Mouse (Mus musculus) T-helper 1 cell (primary cell): Measurements from ENCODE around the gene Pus10.

Experiments used
- in situ Hi-C: fragments of 300-600 bp; cut with MboI, MseI; formaldehyde crosslinking; loops from one replicate; pipeline ENCODE4 v1.15.1; 2025; ENCODE audit warnings: high pct_unique_total_duplicates

Gene Pus10

DNA sequence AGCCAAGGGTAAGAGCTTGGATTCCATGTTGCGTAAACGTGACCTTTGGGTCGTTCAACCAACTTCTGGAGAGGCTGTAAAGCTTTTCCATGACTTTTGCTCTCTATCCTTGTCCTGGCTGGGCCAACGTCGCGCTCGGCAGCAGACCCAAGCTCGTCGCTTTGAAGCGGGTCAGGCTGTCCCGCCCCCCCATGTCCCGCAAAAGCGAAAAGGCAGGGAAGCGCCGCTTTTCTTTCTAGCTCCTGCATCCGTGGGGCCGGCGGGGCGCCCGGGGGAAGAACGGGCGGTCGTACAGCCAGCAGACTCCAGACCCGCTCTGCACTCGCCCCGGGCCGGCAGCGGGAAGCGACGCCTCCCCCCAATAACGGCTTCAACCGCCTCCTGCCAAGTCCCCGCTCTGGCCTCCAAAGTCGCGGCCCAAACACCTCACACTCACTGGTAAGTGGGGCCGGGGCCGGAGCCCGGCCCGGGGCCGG is at the start of gene Pus10:
TSS of gene Pus10 (plus strand) at position 364 of the 476 bp plus-strand sequence.
- in situ Hi-C loops: no loop called here

DNA sequence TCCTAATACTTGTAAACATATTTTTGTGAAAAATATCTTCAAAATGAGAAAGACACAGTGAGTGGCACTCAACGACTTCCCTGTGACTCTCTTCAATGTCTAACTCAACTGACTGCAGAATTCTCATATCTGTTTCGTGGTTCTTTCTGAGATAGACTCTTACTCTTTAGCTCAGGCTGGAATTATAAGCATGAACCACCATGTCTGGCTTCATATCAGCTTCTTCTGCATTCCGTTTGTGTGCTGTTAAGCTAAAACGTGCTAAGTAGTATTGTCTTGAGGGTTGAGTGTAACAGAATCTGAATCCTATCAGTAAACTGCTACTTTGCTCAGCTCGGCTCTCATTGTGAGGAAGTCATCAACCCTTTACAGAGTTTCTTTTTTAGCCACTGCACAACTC is 46.5 kb upstream of the Pus10 start:
- in situ Hi-C loops: no loop called here

DNA sequence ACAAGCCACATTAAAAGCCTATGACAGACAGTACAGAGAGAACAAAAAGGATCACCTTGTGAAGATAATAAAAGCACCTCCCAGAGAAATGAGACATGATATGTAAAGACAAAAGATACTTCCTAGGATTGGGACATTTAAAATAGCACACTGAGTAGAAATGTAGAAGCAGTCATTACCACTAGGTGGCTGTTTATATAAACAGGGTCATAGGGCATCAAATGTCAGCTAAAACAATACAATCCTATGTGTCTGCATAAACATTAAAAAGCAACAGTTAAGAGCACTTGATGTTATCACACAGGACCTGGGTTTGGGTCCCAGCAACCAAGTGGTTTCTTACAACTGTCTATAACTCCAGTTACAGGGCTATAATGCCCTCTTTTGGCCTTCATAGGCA is 34.8 kb upstream of the Pus10 start:
- in situ Hi-C loops: no loop called here

DNA sequence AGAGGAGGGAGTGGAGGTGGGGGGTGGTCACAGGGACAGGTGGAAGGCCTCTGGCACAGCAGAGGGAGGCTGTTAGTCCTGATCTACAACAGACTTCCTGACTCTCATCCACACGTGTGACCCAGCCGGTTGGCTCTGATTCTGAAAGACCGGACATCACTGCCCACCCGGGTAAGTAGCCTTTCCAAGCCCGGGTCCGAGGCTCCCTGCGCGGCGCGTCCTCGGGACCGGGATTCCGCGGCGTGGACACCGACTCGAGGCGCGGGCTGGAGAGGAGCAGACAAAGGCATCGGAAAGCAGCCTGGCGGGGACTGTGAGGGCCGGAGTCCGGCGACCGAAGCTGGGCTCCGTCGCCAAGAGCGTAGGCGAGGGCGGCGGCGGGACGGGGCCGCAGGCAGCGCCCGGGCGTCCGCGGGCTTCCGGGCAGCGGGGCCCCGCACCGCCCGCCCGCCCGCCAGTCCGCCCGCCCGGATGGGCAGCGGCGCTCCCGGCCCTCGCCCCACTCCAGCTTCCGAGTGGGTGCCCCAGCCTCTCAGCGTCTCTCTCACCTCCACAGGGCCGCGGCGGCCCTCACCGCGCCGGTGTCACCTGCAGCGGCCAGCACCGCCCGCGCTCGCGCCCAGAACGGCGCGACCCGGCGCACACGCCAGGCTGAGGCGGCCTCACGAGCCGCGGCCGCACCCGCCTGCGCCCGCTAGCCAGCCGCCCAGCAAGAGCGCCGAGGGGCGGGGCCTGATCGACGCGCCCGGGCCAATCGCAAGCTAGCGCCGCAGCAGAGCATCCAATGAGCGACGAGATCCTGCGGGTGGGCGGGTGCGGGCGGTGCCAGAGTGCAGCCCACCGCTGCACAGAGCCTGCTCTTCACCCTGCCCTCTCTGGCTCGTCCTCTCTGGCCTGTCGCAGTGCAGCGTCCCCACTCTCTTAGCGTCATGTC is 32.3 kb upstream of the Pus10 start, which contains the start of gene 0610010F05Rik:
TSS of gene 0610010F05Rik (minus strand) at position 695 of the 934 bp plus-strand sequence.
- in situ Hi-C loops: no loop called here

DNA sequence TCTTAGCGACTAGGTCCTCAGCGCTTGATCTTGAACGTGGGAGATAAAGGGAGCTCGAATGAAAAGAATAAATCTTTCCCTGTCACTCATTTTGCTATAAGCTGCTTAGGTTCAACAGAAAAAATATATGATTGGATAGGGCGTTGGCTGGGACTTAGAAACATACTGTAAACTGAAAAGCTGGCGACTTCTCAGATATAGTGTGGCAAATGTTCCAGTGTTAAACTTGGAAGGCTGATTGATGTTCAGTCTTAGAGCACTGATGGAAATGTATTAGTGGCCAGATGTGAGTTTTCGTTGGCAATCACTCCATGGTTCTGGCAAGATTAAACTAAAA is 31.6 kb upstream of the Pus10 start:
- in situ Hi-C loops: no loop called here

DNA sequence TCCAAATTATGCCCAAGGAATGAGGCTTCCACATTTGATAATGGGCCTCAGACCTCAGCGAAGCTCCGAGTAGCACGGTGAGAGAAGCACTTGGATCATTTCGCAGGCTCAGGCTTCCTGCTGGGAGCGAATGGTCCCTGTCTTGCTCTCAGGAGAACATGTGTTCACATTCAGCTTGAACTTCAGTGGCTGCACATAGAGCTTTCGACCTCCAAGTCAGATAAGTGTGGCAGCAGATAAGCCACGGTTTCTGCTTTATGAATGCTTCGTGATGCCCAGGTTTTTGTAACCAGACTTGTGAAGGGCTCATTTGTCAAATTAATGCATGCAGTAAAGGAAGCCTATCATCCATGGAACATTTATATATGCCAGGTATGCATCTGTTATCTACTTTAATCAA is 30.9 kb upstream of the Pus10 start:
- in situ Hi-C loops: no loop called here

DNA sequence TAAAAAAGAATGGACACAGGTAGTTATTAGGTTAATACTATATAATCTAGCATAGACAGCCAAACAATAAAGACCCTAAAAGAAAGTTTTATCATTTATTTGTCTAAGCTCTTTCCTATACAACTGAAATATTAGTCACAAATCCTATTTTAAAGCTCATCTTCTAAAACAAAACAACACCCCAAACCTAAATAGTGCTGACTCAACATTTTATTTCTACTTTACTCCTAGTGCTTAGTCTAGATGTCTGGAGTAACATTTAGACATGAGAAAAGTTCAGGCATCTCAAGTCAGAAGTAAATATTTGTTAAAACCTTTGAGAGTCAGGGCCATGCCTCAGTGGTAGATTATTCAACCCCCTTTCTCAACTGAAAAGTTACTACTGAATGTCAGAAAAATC is 18.0 kb upstream of the Pus10 start:
- in situ Hi-C loops: no loop called here

DNA sequence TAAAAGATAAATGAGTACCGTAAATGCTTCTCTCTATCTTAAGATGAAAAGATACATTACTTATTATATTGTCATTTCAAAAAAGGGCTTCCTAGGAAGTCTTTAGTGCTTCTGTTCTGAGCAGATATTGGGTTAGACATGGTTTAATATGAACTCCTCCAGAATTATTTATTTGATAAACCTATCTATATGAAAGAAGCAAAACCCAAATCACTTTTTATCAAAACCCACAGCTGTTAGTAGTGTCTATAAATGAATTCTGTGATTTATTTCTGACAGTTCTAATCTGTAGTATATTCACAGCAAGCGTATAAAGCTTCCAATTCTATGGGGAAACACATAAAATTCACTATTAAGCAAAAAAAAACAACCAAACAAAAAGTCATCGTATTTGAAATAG is 17.6 kb upstream of the Pus10 start:
- in situ Hi-C loops: no loop called here

DNA sequence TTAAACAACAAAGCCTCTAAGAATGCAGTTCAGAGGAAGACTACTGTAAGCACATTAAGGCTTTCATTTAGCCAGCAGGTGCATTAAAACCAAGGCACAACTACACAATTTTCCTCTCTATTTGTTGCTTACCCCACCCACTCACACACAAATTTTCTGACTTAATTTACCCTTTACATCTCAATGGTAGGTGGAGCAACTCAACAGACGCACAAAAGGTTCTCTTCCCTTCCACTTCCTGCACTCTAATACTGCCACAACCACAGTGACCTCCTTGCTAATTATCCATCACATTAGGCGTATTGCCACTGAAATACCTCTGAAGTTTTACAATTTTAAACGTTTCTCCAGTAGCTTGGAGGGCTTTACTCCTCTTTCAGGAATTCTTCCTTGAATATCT is 11.8 kb upstream of the Pus10 start:
- in situ Hi-C loops: no loop called here

DNA sequence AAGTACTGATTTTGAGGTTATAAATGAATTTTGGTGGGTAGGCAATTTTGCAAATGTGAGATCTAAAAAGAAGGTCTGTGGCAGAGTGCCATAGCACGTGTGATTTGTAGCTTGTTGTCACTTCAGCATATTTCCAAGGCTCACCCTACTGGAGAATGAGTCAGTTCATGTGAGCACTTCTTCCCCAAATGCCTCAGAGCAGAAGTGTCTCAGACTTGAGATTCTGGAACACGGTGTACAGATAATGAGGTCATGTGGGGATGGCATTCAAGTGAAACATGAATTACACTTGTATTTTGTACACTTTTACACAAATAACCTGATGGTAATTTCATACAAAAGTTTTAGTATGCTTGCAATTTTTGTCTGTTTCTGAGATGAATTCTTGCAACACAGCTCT is 7.7 kb upstream of the Pus10 start:
- in situ Hi-C loops: no loop called here

DNA sequence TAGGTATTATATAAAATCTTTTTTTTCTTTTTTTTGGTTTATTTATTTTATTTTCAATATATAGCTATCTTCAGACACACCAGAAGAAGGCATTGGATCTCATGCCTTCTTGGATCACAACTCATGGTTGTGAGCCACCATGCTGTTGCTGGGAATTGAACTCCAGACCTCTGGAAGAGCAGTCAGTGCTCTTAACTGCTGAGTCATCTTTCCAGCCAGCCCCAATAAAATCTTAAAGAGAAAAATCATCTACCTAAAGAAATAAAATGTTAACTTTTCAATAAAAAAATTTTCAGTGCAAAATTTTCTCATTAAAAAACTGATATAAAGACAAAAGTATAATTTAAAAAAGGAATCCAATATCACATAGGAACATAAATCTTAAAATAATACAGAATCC is 1.2 kb upstream of the Pus10 start:
- in situ Hi-C loops: no loop called here

DNA sequence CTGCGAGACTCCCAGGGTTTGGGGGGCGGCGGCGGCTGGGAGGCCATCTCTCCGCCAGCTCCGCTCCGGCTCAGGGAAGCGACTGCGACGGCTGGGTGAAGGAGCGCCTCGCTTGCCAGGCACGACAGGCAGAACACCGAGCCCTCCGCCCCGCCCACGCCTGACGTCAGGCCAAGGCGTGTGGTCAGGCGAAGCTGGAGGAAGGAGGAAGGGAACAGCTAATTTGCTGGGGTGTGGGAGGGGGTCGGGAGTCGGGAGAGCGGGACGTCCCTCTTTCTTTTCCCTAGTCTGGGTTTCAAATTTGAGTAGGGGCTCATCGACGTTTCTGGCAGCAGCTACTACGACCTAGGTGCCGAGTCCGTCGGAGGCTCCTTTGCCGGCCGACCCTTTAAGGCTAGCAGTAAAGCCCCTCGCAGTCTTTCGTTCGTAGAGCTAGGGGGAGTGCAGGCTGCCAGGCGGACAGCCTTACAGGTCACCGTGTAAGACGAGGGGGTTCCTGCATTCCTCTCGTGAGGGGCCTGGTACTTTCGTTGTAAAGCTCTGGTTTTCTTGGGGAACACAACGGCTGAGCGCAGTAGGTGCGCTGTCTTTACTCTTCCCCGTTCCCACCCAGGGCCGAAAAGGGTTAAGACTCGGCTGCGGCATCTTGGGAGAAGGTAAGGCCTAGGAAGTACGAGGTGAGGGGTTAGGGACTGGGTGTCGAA is 476 bp downstream of the Pus10 start, which contains the start of gene Pex13:
TSS of gene Pex13 (minus strand) at position 162 of the 704 bp plus-strand sequence.
- in situ Hi-C loops: no loop called here

DNA sequence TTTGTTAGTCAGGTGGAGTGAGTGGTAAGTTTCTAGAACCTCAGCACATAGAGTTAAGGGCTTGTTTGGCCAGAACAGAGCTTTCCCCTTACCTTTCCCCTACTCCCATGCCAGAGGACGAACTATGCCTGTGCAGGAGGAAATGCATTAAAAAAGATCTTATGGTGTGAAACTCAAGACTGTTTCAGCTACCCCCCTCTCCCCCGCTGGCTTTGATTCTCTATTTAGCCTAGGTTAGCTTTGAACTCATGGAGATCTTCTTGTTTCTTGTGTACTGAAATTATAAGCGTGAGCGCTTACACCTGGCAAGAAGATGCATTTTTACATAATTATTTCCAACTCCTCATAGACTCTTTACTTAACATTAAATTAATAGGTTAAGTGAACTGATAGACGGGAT is 1.1 kb downstream of the Pus10 start:
- in situ Hi-C loops: no loop called here

DNA sequence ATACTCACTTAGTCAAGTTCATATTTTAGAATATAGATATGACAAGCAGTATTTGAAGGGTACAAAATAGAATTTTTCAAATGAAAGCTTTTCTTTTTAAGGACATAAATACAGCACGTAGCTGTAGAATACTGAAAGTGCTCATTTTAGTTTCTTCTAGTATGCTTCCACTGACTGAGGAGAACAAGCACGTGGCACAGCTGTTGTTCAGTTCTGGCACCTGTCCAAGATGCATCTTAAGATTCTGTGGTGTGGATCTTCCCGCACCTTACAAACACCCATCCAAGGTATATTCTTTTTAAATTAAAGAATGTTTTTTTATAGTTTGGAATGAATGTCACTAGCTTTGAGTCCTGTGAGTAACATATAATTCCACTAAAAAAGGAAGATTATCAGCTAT is 1.7 kb downstream of the Pus10 start:
- in situ Hi-C loops: no loop called here

DNA sequence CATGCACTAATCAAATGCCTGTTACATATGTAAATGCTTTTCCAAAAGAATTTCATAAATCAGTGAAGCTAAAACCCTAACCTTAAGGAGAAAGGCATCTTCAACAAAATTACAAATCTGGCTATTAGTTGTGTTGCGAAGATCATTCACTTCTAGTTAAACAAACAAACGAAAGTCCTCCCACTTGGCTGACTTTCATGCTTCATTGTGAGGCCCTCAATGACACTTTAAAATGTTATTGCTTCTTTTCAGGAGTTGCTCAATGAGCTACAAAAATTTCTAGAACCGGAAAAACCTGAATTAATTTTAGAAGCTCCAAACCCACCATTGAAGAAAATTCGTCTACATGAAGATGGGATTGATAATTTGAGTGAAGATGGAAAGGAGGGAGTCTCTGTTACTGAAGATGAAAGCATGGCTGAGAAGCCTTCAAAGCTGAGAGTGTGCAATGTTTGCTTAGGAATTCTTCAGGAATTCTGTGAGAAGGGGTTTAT is 6.8 kb downstream of the Pus10 start:
- in situ Hi-C loops: no loop called here

DNA sequence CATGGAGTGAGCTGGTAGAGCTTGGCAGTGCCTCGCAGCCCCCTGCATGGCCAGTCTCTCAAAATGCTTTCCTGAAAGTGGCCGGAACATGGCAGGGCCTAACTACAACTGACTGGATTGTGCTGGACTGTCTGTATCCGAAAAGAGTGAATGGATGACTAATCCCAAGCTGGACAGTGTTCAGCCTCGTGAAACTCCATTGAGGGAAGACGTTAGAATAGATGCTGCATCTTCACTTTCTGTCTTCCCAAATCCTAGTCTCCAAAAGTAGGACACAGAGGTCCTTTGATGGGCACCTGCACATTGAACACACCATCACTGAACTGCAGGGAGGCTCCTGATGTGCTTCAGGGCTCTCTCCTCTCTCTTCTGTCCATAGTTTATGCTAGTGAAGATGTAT is 10.6 kb downstream of the Pus10 start:
- in situ Hi-C loops: no loop called here

DNA sequence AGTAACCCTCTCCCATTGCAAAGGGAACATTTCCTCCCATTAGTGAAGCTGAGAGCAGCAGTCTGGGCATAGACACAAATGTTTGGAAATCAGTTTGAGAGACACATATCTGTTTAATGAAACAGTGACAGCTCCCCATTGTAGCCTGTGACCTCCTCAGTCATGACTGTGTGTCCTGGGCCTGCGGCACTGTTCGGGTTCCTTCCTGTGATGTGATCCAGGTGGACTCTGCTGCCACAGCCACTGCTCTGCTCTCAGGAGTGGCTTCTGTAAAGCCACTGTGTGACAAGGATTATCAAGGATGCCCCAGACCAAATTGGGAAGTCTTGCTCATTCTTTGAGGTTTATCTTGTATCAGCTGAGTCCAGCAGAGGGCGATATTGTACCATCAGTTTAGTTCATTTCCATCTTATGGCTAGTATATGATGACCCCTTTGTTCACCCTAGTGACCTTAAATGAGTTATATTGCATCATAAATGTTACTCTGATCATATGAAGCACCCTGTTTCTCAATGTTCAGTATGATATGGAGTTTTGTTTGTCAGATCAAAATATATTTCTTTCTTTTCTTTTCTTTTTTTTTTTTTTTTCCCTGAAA is 13.7 kb downstream of the Pus10 start:
- in situ Hi-C loops: no loop called here

DNA sequence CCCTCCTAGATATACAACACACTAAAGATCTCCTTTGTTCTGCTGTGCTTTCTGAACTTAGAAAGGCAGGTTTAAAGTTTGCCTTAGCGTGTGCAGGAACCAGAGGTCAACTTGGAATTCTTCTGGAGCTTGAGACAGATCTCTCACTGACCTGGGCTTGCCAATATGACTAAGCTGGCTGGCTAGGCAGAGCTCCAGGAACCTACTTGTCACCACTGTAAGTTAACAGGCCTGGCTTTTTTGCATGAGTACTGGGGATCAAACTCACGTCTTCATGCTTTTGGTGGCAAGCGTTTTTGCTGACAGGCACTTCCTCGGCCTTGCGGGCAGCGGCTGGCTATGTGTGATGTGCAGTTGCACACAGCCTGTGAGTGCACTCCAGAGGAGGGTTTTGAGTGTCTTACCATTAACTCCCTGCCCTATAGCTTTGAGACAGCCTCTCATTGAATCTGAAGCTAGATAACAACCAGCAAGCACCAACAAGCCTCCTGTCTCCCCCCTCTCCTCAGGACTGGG is 15.0 kb downstream of the Pus10 start:
- in situ Hi-C loops: no loop called here

DNA sequence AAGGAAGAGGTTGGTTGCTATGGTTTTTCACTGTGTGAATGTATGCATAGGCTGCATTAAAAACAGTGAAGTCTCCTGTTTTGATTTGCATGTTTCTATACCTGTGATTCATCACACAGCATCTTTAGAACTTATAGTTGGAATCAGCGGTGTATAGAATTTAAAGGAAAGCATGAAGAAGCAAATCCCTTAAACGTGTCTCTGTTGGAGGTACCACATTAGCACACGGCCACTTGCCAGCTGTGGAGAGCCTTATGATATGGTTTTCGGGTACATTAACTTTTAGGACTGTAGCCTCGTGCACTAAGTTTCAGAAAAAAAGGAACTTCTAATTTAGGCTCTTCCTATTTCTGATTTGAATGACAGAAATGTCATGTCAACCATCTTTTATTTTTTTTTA is 17.1 kb downstream of the Pus10 start:
- in situ Hi-C loops: no loop called here

DNA sequence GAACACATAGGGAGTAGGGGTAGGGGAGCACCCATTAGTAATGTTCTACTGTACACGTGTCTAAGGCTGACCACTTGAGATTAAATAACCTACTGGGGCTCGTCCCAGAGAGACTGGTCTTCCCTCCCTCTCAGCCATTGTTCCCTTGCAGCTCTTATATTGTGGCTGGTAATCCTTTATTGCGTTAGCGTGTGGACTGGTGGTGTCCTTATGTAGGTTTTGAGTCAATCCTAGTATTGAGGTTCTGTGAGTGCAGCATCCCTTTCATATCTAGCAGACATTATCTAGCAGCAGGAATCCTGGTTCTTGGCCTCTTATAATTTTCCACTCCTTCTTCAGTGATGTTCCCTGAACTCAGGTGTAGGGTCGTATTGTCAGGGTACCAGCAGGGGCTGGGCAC is 21.2 kb downstream of the Pus10 start:
- in situ Hi-C loops: no loop called here

DNA sequence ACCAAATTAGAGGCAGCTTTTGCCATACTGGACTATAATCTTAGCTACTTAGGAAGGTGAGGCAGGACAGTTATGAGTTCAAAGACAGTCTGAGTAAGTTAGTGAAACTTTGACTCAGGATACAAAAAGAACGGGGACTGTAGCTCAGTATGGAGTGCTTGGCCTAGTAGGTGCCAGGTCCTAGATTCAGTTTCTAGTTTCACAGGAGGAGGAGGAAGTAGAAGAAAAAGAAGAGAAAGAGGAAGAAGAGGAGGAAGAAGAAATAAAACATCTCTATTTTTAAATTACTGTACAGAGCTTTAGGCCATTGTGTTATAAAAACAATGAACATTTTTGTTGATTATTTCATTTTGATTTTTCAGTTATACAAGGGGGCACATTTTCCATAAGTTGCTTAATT is 22.6 kb downstream of the Pus10 start:
- in situ Hi-C loops: no loop called here

DNA sequence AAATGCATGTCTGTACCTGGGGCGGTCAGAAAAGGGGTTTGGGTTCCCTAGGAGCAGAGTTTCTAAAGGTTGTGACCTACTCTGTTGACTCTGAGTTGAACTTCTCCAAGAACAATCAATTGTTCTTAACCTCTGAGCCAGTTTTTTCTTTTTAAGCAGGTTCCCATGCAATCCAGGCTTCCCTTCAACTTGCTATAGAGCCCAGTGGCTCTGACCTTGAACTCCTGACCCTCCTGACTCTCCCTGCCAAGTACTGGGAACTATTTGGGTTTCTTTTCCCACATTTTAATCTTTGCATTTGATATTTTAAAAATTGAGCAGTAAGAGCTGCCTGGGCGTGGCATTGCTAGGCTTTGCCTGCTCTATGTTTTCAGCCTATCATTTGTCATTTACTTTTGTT is 27.8 kb downstream of the Pus10 start:
- in situ Hi-C loops: no loop called here
